Mouse (Mus musculus) v-Abl transformed pro-B cells (cell line): ENCODE measurements at regions not wholly inside any gene's neighbourhood (a gene's known extent, or its start where the extent isn't known, plus 50 kb on each side); places are given as distances from the start of the nearest gene placed in this dataset.

Source experiments
- in situ Hi-C, 2 experiments: fragments of 400-800 bp; cut with MboI; formaldehyde crosslinking; loops; one replicate each; pipeline ENCODE4 v1.15.1; 2025; ENCODE audit not compliant: unreplicated experiment in 2 of 2

DNA sequence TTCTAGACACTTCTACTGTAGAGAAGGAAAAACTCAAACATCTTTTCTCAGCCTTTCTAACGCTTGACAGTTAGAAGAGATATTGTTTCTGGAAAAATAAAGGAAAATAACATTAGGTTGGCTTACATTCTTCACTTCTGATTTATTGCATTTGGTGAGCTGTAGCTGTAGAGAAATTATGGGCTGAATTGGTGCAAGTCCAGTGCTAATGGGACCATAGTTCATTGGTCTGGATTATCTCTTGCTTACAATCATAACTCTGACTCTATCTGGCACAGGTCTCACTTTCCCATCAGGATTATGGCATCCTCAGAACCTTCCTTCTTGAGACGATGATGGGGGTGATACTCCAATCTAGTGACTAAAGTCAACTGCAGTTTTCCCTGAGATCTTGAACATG lies 937.7 kb upstream of the Lcorl start:
- in situ Hi-C loops: no loop called here

DNA sequence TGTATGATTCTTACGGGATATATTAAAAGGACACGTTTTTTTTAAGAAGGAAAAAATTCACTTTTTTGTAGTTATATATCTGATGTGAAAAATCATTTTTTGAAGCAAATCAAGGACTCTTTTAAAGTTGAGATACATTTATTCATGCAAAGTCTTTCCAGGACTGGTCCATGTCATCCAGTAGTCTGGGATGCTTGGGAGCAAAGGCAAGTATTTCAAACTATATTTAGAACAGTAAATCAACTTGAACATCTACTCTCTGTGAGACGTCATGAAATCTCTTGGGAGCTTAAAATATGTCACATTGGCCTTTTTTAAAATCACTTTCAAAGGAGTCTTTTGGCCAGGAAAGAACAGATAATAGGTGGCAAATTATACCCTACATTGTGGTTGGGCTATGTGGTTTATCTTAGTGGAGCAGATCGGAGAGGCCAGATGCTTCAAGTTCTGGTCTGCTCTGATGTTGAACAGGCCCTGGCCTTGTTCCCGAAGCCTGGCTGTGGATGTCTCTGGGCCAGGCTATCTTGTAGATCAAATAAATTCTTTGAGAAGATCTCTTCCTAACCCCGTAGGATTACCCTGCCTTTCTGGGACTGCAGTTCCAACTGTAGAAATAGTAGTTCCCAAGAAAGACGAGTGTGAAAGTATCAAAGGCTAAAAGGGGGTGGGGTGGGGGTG lies 936.8 kb upstream of the Lcorl start:
- in situ Hi-C loops: no loop called here

DNA sequence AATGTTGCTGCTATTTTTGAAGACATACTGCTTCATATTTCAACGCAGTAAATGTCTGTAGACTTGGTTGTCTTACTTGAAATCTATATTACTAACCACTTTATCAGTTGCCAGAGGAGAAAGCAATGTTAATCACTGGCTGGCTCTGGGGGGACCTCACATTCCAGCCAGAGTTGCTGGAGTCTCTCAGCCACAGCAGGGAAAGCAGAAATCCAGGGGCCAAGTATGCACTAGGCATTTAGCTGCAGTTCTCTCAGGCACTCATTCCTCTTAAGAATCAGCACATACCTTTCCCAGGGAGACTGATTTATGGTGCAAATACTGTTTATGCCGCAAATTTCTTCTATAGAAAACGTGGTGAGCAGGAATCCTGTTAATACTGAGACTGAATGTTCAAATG lies 933.6 kb upstream of the Lcorl start:
- in situ Hi-C loops: no loop called here

DNA sequence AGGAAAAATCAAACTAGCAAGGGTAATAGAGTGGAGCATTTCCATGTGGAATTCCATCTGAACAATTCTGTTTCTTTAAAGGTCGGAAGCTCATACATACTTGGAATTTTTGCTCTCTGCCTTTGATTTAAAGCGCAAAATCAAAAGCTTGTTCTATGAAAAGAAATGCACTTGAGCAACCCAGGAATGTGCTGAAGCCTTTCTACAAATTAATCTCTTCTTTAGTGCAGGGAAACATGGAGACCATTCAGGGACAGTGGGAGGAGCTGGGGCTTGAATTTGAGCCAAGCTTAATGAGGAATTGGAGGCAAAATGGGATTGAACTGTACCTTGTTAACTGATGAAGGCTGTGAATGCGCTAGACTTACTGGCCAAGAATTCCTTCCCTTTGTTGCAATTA lies 933.1 kb upstream of the Lcorl start:
- in situ Hi-C loops: no loop called here

DNA sequence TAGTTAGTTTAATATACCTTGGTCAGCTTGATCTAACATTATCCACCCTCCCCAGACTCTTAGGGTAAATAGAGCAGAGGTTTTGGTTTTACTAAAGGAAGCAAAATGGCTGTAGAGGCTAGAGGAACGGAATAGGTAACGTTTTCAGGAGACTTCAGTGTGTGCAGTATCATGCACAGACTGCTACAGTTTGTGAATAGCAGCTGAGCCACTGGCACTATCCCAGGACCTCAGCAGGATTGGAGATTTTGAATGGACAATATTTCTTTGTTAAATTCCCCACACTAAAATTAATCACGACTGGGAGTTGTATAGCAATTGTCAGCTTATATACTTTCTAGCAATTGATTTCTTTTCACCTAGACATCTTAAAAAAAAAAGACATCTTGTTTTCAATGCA lies 929.7 kb upstream of the Lcorl start:
- in situ Hi-C loops: no loop called here

DNA sequence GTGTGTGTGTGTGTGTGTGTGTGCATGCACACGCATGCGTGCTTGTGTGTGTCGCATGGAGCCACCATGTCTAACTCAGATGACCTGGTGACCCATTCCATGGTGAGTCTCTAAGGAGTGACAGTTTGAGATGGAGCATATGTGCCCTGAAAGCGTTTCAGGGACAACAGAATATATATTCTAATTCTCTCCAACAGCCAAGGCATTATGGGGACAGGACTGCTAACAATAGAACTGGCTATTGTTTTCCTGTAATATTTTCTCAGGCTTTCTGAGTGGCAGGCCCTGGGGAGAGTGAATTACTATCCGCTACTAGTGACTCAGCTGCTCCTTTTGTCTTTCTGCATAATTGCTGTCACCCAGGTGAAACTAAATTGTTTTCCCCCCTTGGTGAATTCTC lies 898.7 kb upstream of the Lcorl start:
- in situ Hi-C loops: no loop called here

DNA sequence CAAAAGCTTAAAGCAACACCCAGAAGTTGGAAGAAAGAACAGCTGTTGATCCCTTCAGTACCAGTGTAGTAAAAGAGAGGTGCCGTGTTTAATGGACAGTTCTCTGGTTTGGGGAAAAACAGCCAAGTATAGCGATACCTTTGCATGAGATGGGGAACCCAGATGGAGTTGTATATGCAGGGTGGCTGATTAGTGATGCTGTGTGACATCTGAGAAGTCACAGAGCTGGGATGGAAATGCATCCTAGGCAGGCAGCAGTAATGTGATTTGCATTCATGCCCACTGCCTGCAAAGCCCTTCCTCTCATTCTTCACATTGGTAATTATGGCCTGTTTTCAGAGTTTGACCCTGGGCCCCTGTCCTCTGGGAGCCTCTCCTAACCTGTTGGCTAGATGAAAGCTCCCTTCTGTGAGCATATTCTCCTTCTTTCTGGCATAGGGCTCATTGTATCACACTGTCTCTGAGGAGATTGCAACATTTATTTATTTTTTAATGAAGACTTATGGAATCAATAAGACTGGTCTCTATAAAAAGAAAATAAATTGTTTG lies 882.7 kb upstream of the Lcorl start:
- in situ Hi-C loops: no loop called here

DNA sequence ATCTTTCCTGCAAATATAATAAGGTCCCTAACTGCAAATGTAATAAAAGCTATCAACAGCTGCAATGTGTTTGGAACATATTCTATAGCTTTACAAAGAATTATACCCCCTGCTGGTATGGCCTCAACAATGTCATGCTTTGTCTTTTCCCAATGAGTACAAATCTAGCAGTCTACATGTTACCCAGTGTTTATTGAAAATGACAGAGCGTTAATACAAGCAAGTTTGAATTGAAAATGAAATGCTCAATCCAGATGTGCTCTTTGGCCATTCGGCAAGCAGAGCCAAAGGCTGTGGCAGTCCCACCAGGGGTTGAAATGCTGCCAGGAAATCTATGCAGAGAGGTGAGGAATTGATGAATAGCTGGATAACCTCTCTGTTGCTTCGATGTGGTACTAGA lies 875.1 kb upstream of the Lcorl start:
- in situ Hi-C loops: no loop called here

DNA sequence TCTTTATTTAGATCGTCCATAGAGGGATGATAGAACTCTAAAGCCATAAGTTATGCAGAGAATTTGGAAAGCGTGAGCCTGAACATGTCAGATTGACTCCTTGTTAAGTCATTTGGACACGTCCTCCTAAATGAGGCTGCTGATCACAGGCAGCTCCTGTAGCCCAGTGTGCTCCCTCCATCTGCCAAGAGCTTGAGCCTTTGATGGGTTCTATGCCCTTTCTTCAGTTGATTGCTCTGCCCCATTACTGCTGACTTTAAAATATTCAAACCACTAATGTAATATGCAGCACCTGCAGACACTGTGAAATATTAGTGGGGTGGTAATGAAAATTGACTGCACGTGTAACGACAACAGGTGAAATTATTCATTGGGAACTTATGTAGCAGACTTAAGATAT lies 874.6 kb upstream of the Lcorl start:
- in situ Hi-C loops: no loop called here

DNA sequence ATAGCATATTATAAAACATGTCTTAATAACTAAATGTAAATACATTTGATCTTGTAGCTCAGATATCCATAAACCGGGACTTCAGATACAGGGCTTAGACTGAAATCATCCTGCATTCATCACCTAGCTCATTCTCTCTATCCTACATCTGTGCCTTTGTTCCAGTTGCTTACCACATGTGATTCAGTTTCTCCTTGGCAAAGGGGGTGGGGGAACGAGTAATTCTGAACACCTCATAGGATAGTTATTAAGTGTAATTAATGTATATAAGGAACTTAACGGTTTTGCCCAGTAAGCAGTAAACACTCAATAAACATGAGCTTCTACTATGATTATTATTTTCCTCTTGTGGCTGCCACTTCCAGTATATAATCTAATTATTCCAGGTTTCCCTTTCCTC lies 873.9 kb upstream of the Lcorl start:
- in situ Hi-C loops: no loop called here

DNA sequence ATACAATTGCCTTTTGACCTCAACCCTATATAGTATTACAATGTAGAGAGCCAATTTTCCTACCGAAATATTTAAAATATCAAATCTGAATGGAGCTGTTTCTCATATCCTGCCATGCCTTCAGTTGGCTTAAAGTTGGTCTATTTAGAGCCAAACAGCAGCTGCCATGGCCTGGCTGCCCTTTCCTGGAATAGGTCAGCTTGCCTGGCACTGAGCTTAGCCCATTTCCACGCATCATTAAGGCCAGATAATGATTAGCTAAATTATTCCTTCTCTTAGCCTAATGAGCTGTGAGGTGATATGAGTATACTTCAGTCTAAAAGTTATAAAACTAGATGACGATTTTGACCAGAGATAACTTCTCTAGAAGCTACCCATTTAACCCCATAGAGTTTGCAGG lies 852.2 kb upstream of the Lcorl start:
- in situ Hi-C loops: no loop called here

DNA sequence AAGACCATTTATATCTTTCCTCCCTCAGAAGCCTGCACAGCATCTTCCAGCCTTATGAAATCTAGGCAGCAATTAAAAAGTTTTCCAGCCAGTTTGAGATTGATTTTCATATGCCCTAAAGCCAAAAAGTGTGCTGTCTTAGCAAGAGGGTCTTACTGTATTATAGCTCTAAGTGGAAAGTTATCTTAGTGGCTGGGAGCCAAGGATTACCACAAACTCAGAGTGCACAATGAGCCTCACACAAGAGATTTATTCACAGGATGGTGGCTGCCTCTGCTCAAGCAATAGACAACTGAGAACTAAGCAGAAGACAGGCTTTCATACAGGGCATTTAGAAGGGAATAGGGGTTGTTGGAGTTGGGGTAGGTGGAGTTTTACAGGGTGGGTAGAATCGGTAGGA lies 850.4 kb upstream of the Lcorl start:
- in situ Hi-C loops: no loop called here

DNA sequence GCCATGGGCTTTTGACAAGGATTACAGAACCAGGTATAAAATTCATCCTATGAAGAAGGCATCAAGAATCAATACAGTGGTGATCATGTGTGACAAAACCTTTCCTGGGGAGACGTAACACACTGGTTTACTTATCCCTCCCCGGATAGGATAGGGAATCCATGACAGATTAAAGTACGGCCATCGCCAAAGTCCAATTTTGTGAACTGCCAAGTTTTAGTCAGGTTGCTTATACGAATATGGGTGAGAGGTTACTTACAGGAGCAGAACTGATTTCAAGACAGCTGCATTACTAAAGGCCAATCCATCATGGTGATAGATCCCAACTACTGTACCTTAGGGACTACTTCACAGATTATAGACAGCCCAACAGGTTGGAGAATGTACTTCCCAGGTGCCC lies 849.6 kb upstream of the Lcorl start:
- in situ Hi-C loops: no loop called here

DNA sequence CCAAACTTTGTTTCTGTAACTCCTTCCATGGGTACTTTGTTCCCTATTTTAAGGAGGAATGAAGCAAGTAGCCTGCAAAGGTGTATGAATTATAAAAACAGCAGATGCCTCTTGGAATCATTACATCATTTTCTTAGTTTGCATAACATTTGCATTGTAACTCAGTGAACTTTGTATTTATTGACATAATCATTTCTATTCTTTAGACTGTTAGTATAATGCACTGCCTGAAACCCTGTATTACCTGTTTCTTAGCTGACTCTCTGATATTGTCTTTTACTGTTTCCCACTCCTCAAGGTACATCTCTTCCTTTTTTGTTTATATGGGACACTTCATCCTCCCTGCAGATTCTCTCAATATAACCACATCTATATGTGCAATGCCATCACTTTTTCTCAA lies 820.6 kb upstream of the Lcorl start:
- in situ Hi-C loops: no loop called here

DNA sequence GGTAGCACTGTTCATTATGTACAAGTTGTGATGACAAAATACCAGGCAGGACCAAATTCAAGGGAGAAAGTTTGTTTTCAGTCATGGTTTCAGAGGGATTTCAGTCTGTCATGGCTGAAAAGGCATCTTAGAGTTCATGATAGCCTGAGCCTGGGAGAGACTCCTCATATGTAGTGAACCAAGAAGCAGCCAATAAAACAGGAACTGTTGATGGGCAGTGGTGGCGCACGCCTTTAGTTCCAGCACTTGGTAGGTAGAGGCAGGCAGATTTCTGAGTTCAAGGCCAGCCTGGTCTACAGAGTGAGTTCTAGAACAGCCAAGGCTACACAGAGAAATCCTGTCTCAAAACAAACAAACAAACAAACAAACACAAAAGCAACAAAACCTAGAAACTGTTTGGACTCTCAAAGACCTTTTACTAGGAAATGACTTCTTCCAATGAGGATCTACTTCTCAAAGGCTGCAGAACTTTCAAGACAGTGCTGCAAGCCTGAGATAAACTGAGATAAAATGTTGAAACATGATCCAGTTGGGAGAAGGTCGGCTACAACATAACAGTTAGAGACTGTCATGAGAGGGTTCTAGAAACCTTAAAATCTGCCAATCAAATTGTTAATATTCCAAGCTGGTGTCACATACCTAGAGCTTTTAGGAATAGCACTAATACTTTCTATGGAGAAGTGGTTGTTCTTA lies 817.5 kb upstream of the Lcorl start:
- in situ Hi-C loops: no loop called here

DNA sequence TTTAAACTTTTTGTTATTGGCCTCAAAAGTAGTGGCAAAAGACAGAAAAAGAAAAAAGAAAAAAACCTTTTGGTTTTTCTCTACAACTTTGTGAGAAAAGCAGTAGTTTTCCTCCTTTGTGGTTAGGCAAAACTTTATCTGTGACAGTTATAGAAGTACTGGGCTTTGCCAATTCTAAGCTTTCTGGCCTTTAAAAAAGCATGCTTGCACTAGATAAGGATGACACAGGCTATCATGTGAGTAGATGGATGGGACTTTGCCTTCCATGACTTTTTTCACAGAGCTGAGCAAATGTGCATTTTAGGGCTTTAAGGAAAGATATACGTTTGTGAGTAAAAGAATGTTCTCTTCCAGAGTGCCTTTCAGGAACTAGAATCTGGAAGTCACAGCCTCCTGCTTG lies 816.0 kb upstream of the Lcorl start:
- in situ Hi-C loops: no loop called here

DNA sequence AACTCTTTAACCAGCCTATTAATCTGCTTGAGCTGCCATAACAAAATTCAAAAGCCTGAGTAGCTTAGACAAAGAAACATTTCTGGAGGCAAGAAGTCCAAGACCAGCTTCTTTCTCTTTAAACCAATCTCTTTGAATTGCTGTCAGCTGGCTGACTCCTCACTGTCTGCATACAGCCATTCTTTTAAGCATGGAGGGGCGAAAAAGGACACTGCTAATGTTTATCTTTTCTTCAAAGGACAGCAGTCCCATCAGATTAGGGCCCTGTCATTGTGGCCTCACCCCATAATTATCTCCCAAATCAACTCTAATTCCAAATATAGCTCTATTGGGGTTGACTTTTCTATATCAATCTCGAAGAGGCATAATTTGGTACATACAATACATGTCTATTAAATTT lies 813.1 kb upstream of the Lcorl start:
- in situ Hi-C loops: no loop called here

DNA sequence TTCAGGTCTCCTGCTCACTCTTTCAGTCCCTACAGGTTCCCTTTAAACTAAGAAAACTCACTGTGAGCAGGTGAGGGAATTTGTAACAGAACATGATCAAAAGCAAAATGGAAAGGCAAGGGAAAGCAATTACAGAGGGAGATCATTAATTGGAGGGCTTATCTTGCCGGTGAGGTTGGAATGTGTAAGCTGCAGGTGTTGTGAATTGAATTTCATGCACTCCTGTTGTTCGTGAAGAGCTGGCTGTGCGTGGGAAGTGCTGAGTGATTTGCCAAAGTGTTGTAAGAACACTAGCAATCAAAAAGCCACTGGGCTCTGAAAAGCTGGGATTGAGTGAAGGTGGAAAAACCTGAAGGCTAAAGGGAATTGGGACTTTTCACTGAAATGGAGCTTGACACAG lies 808.8 kb upstream of the Lcorl start:
- in situ Hi-C loops: no loop called here

DNA sequence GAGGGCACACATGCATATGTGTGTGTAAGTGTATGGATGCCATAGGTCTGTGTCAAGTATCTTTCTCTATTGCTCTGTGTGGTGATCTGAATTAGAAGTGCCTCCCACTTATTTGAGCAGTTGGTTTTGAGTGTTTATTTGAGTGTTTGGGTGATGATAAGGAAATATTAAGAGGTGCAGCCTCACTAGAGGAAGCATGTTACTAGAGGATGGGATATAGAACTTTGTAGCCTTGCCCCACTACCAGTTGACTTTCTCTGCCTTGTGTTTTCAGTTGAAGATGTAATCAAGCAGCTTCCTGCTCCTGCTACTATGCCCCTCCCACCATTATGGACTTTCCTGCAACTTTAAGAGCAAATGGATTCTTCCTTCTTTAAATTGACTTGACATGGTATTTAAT lies 799.6 kb upstream of the Lcorl start:
- in situ Hi-C loops: no loop called here

DNA sequence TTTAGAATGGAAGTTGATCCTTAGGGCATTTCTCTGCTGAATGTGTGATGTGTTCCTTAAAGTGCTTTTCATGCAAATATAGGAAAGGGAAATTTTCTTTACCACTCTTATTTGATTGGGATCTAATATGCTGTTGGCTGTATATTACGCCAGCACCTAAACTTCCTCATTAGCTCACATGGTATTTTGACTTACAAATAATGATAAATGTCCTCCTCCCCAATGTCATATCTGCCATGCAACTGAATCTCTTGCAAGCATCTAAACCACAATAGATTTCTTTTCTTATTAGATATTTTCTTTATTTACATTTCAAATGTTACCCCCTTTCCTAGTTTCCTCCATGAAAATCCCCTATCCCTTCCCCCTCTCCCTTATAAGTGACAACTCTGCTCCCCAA lies 796.8 kb upstream of the Lcorl start:
- in situ Hi-C loops: no loop called here

DNA sequence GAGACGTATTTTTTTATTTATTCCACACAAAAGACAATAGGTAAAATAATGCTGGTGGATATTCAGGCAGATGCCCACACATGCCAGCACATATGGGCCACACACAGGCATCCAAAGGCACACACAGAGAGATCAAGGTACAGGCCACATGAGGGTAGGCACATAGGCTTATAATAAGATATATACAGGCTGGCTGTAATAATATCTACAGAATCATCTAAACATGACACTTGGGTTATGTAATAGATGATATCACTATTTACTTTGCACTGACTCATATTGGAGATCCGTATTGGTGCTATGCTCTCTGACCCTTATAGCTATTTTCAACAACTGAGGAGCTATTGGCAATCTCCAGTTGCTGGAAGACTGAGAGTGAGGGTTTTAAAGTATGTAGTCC lies 785.6 kb upstream of the Lcorl start:
- in situ Hi-C loops: no loop called here

DNA sequence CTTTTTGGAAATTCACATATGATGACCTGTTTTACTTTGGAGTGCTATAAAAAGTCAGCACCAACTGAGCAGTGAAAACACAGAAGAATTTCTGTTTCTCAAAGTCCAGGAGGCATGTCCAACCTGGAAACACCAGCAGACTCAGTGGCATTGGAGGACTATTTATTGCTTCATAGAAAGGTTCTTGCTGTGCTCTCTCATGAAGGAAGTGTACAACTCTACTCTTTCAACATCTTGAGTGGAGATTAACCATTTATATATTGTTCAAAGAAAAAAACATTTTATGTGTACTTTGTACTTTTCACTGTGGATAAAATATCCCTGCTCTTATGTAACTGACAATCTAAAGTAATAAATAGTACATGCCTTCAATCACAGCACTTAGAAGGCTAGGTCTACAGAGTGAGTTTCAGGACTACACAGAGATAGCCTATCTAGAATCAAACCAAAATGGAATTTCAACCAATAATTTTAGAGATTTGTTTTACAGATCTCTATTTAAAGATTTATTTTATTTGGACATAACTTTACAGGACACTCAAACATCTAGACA lies 777.8 kb upstream of the Lcorl start:
- in situ Hi-C loops: no loop called here
